Mouse (Mus musculus): ENCODE data around the gene Ppm1n. TPM values are rescaled to one million over a fixed set of nuclear protein-coding genes. Genes with fewer than 3 reads are reported as not detected.

The Ppm1n gene
- total and polyA plus RNA-seq, 2 experiments from 2014 or later, result 1.1 to 2.3 TPM

- no peak for TF ChIP-seq CTCF (IDR thresholded peaks at IDR 0.05; ENCODE audit: low read depth)
- Histone ChIP-seq H3K9ac (no peak overlapping the region), H3K4me2 (ENCODE audit: low read depth) (no peak overlapping the region), H3K4me3 (ENCODE audit: low read depth, low read length) (no peak overlapping the region), H3K27me3 (ENCODE audit: insufficient read depth, low read length) (no peaks in the 10 kb centered on the region), H3K4me1 (ENCODE audit: insufficient read depth) (peaks cover 12% of the 10 kb centered on the region), H3K36me3 (ENCODE audit: insufficient read depth) (no peaks in the 10 kb centered on the region), H3K27ac (ENCODE audit: low read depth, low read length) (no peak overlapping the region), H3K9me3 (ENCODE audit: low read length) (no peaks in the 10 kb centered on the region)
- DNase-seq (no peak), ATAC-seq (no peak)
- WGBS, result 95% methylated on average over 5 of the region's 5 CpGs
Observed at GRCm38 (mm10) chr7:19230899-19231298, 49.0 kb downstream of the Ppm1n start.

GRCm38 (mm10) chr7:19230041-19230580 lies 49.8 kb downstream of the Ppm1n start:
- WGBS, result 100% methylated on average over 2 of the region's 2 CpGs

GRCm38 (mm10) chr7:19229404-19229803 lies 50.5 kb downstream of the Ppm1n start:
- ATAC-seq (no peak), DNase-seq (no peak)
- Histone ChIP-seq H3K4me3 (ENCODE audit: low read depth, low read length) (peak overlapping the region; percentile 68), H3K4me2 (ENCODE audit: low read depth) (peak overlapping the region; percentile 89), H3K36me3 (ENCODE audit: insufficient read depth) (no peaks in the 10 kb centered on the region), H3K4me1 (ENCODE audit: insufficient read depth) (peaks cover 12% of the 10 kb centered on the region), H3K27ac (ENCODE audit: low read depth, low read length) (no peak overlapping the region), H3K27me3 (ENCODE audit: insufficient read depth, low read length) (no peaks in the 10 kb centered on the region), H3K9me3 (ENCODE audit: low read length) (no peaks in the 10 kb centered on the region), H3K9ac (peak overlapping the region; percentile 61)
- 40% methylated on average over 5 of the region's 5 CpGs for WGBS
- no peak for TF ChIP-seq CTCF (IDR thresholded peaks at IDR 0.05; ENCODE audit: low read depth)

More at GRCm38 (mm10) chr7:19230041-19230580, 49.8 kb downstream of the Ppm1n start:
- TF ChIP-seq CTCF (IDR thresholded peaks at IDR 0.05; ENCODE audit: low read depth), result no peak
- H3K4me1 ChIP-seq (ENCODE audit: insufficient read depth), result peaks cover 12% of the 10 kb centered on the region
- ATAC-seq, result no peak
- no peaks in the 10 kb centered on the region for H3K36me3 ChIP-seq (ENCODE audit: insufficient read depth)
- no peak overlapping the region; the same call in 1 of the 2 replicates for H3K9ac ChIP-seq
- no peaks in the 10 kb centered on the region for H3K27me3 ChIP-seq (ENCODE audit: insufficient read depth, low read length)
- H3K4me3 ChIP-seq (ENCODE audit: low read depth, low read length), result no peak overlapping the region
- no peak for DNase-seq
- H3K9me3 ChIP-seq (ENCODE audit: low read length), result no peaks in the 10 kb centered on the region
- H3K27ac ChIP-seq (ENCODE audit: low read depth, low read length), result no peak overlapping the region
- H3K4me2 ChIP-seq (ENCODE audit: low read depth), result no peak overlapping the region

- ATAC-seq, result no peak
- WGBS, result under 1% methylated on average over 14 of the region's 14 CpGs
- no peaks in the 10 kb centered on the region for H3K9me3 ChIP-seq (ENCODE audit: low read length)
Observed at GRCm38 (mm10) chr7:19228793-19229148, 51.1 kb downstream of the Ppm1n start.

GRCm38 (mm10) chr7:19227883-19228792 lies 51.7 kb downstream of the Ppm1n start, which contains the start of gene Opa3:
Opa3 (plus strand) TSS chr7:19228334.
- peak; percentile 80 for TF ChIP-seq CTCF (IDR thresholded peaks at IDR 0.05; ENCODE audit: low read depth)
- Histone ChIP-seq H3K4me1 (ENCODE audit: insufficient read depth) (peaks cover 12% of the 10 kb centered on the region), H3K9ac (peak within 1 kb of the TSS; percentile 76), H3K27ac (ENCODE audit: low read depth, low read length) (peak within 1 kb of the TSS; percentile 99), H3K4me2 (ENCODE audit: low read depth) (peak within 1 kb of the TSS; percentile 89), H3K36me3 (ENCODE audit: insufficient read depth) (no peaks in the 10 kb centered on the region), H3K9me3 (ENCODE audit: low read length) (no peaks in the 10 kb centered on the region), H3K4me3 (ENCODE audit: low read depth, low read length) (peak within 1 kb of the TSS; percentile 68), H3K27me3 (ENCODE audit: insufficient read depth, low read length) (no peaks in the 10 kb centered on the region)
- DNase-seq, result peak; percentile 100
- ATAC-seq, result peak; percentile 94
- WGBS, result 1% methylated on average over 80 of the region's 91 CpGs

More at GRCm38 (mm10) chr7:19228793-19229148, 51.1 kb downstream of the Ppm1n start:
- Histone ChIP-seq H3K27me3 (ENCODE audit: insufficient read depth, low read length) (no peaks in the 10 kb centered on the region), H3K4me3 (ENCODE audit: low read depth, low read length) (peak overlapping the region; percentile 68), H3K4me1 (ENCODE audit: insufficient read depth) (peaks cover 12% of the 10 kb centered on the region), H3K9ac (peak overlapping the region; percentile 61), H3K27ac (ENCODE audit: low read depth, low read length) (peak overlapping the region; percentile 57), H3K36me3 (ENCODE audit: insufficient read depth) (no peaks in the 10 kb centered on the region), H3K4me2 (ENCODE audit: low read depth) (peak overlapping the region; percentile 89)
- DNase-seq, result no peak
- no peak for TF ChIP-seq CTCF (IDR thresholded peaks at IDR 0.05; ENCODE audit: low read depth)

GRCm38 (mm10) chr7:19226817-19227797 lies 52.8 kb downstream of the Ppm1n start:
- Histone ChIP-seq H3K9me3 (ENCODE audit: low read length) (no peaks in the 10 kb centered on the region), H3K36me3 (ENCODE audit: insufficient read depth) (no peaks in the 10 kb centered on the region), H3K4me3 (ENCODE audit: low read depth, low read length) (peak overlapping the region; percentile 68), H3K4me2 (ENCODE audit: low read depth) (peak overlapping the region; percentile 60), H3K4me1 (ENCODE audit: insufficient read depth) (peaks cover 12% of the 10 kb centered on the region), H3K27me3 (ENCODE audit: insufficient read depth, low read length) (no peaks in the 10 kb centered on the region), H3K27ac (ENCODE audit: low read depth, low read length) (peak overlapping the region; percentile 99), H3K9ac (peak overlapping the region; percentile 76)
- 22% methylated on average over 20 of the region's 20 CpGs for WGBS
- TF ChIP-seq CTCF (IDR thresholded peaks at IDR 0.05; ENCODE audit: low read depth), result no peak
- peak; percentile 1; the same call in 1 of the 2 replicates for ATAC-seq
- DNase-seq, result peak; percentile 75

Other genes starting within 250 kb of the Ppm1n start
- 0.19 and 0.23 TPM in 2 replicates for gene Rsph6a, start 225.4 kb downstream of the Ppm1n start, total RNA-seq (2014; rRNA removed)
- 0.09 and 0.23 TPM in 2 replicates for gene Rsph6a, start 225.4 kb downstream of the Ppm1n start, polyA plus RNA-seq (2015; fragmentation: Nextera tagmentation; extraction: Ambion mirVana)
- gene Dmwd, start 203.8 kb downstream of the Ppm1n start, total RNA-seq (2014; rRNA removed), result 96.5 and 122 TPM in 2 replicates
- 43.6 and 43.8 TPM in 2 replicates for gene Dmwd, start 203.8 kb downstream of the Ppm1n start, polyA plus RNA-seq (2015; fragmentation: Nextera tagmentation; extraction: Ambion mirVana)
- 16.2 and 20.8 TPM in 2 replicates for gene Dmpk, start 196.2 kb downstream of the Ppm1n start, total RNA-seq (2014; rRNA removed)
- gene Dmpk, start 196.2 kb downstream of the Ppm1n start, polyA plus RNA-seq (2015; fragmentation: Nextera tagmentation; extraction: Ambion mirVana), result 2.2 and 3.0 TPM in 2 replicates
- 3.0 and 4.1 TPM in 2 replicates for gene Six5, start 185.5 kb downstream of the Ppm1n start, total RNA-seq (2014; rRNA removed)
- 0.97 and 1.0 TPM in 2 replicates for gene Six5, start 185.5 kb downstream of the Ppm1n start, polyA plus RNA-seq (2015; fragmentation: Nextera tagmentation; extraction: Ambion mirVana)
- 5.3 and 8.9 TPM in 2 replicates for gene Gm4969, start 161.7 kb downstream of the Ppm1n start, total RNA-seq (2014; rRNA removed)
- gene Gm4969, start 161.7 kb downstream of the Ppm1n start, polyA plus RNA-seq (2015; fragmentation: Nextera tagmentation; extraction: Ambion mirVana), result 8.3 and 10.6 TPM in 2 replicates
- gene Fbxo46, start 160.2 kb downstream of the Ppm1n start, total RNA-seq (2014; rRNA removed), result 19.8 and 22.8 TPM in 2 replicates
- 8.4 and 11.9 TPM in 2 replicates for gene Fbxo46, start 160.2 kb downstream of the Ppm1n start, polyA plus RNA-seq (2015; fragmentation: Nextera tagmentation; extraction: Ambion mirVana)
- 12.3 and 14.4 TPM in 2 replicates for gene Qpctl, start 130.8 kb downstream of the Ppm1n start, total RNA-seq (2014; rRNA removed)
- 19.8 and 23.3 TPM in 2 replicates for gene Qpctl, start 130.8 kb downstream of the Ppm1n start, polyA plus RNA-seq (2015; fragmentation: Nextera tagmentation; extraction: Ambion mirVana)
- gene Snrpd2, start 130.3 kb downstream of the Ppm1n start, total RNA-seq (2014; rRNA removed), result 50.0 and 88.1 TPM in 2 replicates
- gene Snrpd2, start 130.3 kb downstream of the Ppm1n start, polyA plus RNA-seq (2015; fragmentation: Nextera tagmentation; extraction: Ambion mirVana), result 124 and 172 TPM in 2 replicates
- gene Gipr, start 113.9 kb downstream of the Ppm1n start, total RNA-seq (2014; rRNA removed), result 16.9 and 20.2 TPM in 2 replicates
- 5.3 and 8.0 TPM in 2 replicates for gene Gipr, start 113.9 kb downstream of the Ppm1n start, polyA plus RNA-seq (2015; fragmentation: Nextera tagmentation; extraction: Ambion mirVana)
- gene Eml2, start 103.6 kb downstream of the Ppm1n start, total RNA-seq (2014; rRNA removed), result 63.6 and 64.8 TPM in 2 replicates
- 7.9 and 9.9 TPM in 2 replicates for gene Eml2, start 103.6 kb downstream of the Ppm1n start, polyA plus RNA-seq (2015; fragmentation: Nextera tagmentation; extraction: Ambion mirVana)
- 2.2 and 2.5 TPM in 2 replicates for gene Gpr4, start 67.5 kb downstream of the Ppm1n start, total RNA-seq (2014; rRNA removed)
- gene Gpr4, start 67.5 kb downstream of the Ppm1n start, polyA plus RNA-seq (2015; fragmentation: Nextera tagmentation; extraction: Ambion mirVana), result 5.9 and 6.0 TPM in 2 replicates
- gene Opa3, start 51.7 kb downstream of the Ppm1n start, total RNA-seq (2014; rRNA removed), result 32.2 and 34.4 TPM in 2 replicates
- 35.1 and 35.8 TPM in 2 replicates for gene Opa3, start 51.7 kb downstream of the Ppm1n start, polyA plus RNA-seq (2015; fragmentation: Nextera tagmentation; extraction: Ambion mirVana)
- gene Vasp, start 8.2 kb downstream of the Ppm1n start, total RNA-seq (2014; rRNA removed), result 40.6 and 45.9 TPM in 2 replicates
- 30.0 and 30.6 TPM in 2 replicates for gene Vasp, start 8.2 kb downstream of the Ppm1n start, polyA plus RNA-seq (2015; fragmentation: Nextera tagmentation; extraction: Ambion mirVana)
- gene Rtn2, start 2.6 kb upstream of the Ppm1n start, total RNA-seq (2014; rRNA removed), result 154 and 163 TPM in 2 replicates
- 126 and 136 TPM in 2 replicates for gene Rtn2, start 2.6 kb upstream of the Ppm1n start, polyA plus RNA-seq (2015; fragmentation: Nextera tagmentation; extraction: Ambion mirVana)
- gene Fosb, start 30.0 kb upstream of the Ppm1n start, total RNA-seq (2014; rRNA removed), result 1.6 and 5.1 TPM in 2 replicates
- gene Fosb, start 30.0 kb upstream of the Ppm1n start, polyA plus RNA-seq (2015; fragmentation: Nextera tagmentation; extraction: Ambion mirVana), result 0.28 and 0.36 TPM in 2 replicates
- 56.6 and 73.6 TPM in 2 replicates for gene Ercc1, start 64.7 kb upstream of the Ppm1n start, total RNA-seq (2014; rRNA removed)
- gene Ercc1, start 64.7 kb upstream of the Ppm1n start, polyA plus RNA-seq (2015; fragmentation: Nextera tagmentation; extraction: Ambion mirVana), result 80.5 and 81.0 TPM in 2 replicates
- 12.1 and 15.5 TPM in 2 replicates for gene Cd3eap, start 79.4 kb upstream of the Ppm1n start, total RNA-seq (2014; rRNA removed)
- 19.4 and 21.6 TPM in 2 replicates for gene Cd3eap, start 79.4 kb upstream of the Ppm1n start, polyA plus RNA-seq (2015; fragmentation: Nextera tagmentation; extraction: Ambion mirVana)
- gene Ppp1r13l, start 79.7 kb upstream of the Ppm1n start, total RNA-seq (2014; rRNA removed), result 0.76 and 1.2 TPM in 2 replicates
- 2.0 and 2.1 TPM in 2 replicates for gene Ppp1r13l, start 79.7 kb upstream of the Ppm1n start, polyA plus RNA-seq (2015; fragmentation: Nextera tagmentation; extraction: Ambion mirVana)
- 47.7 and 58.2 TPM in 2 replicates for gene Ercc2, start 101.9 kb upstream of the Ppm1n start, total RNA-seq (2014; rRNA removed)
- gene Ercc2, start 101.9 kb upstream of the Ppm1n start, polyA plus RNA-seq (2015; fragmentation: Nextera tagmentation; extraction: Ambion mirVana), result 17.9 and 21.8 TPM in 2 replicates
- 2.2 and 3.0 TPM in 2 replicates for gene Klc3, start 124.0 kb upstream of the Ppm1n start, total RNA-seq (2014; rRNA removed)
- 2.1 and 2.9 TPM in 2 replicates for gene Klc3, start 124.0 kb upstream of the Ppm1n start, polyA plus RNA-seq (2015; fragmentation: Nextera tagmentation; extraction: Ambion mirVana)
- 0.48 and 4.2 TPM in 2 replicates for gene Ckm, start 124.7 kb upstream of the Ppm1n start, total RNA-seq (2014; rRNA removed)
- gene Ckm, start 124.7 kb upstream of the Ppm1n start, polyA plus RNA-seq (2015; fragmentation: Nextera tagmentation; extraction: Ambion mirVana), result not detected in 2 replicates
- 46.7 and 47.1 TPM in 2 replicates for gene Mark4, start 178.8 kb upstream of the Ppm1n start, total RNA-seq (2014; rRNA removed)
- gene Mark4, start 178.8 kb upstream of the Ppm1n start, polyA plus RNA-seq (2015; fragmentation: Nextera tagmentation; extraction: Ambion mirVana), result 16.1 and 21.0 TPM in 2 replicates
- 0.14 and 0.23 TPM in 2 replicates for gene Exoc3l2, start 183.3 kb upstream of the Ppm1n start, total RNA-seq (2014; rRNA removed)
- 0.36 and 0.38 TPM in 2 replicates for gene Exoc3l2, start 183.3 kb upstream of the Ppm1n start, polyA plus RNA-seq (2015; fragmentation: Nextera tagmentation; extraction: Ambion mirVana)
- 17.3 and 17.8 TPM in 2 replicates for gene Bloc1s3, start 228.3 kb upstream of the Ppm1n start, total RNA-seq (2014; rRNA removed)
- gene Bloc1s3, start 228.3 kb upstream of the Ppm1n start, polyA plus RNA-seq (2015; fragmentation: Nextera tagmentation; extraction: Ambion mirVana), result 4.5 and 5.1 TPM in 2 replicates
- 28.5 and 28.8 TPM in 2 replicates for gene Trappc6a, start 228.3 kb upstream of the Ppm1n start, total RNA-seq (2014; rRNA removed)
- 38.7 and 38.8 TPM in 2 replicates for gene Trappc6a, start 228.3 kb upstream of the Ppm1n start, polyA plus RNA-seq (2015; fragmentation: Nextera tagmentation; extraction: Ambion mirVana)
- gene Nkpd1, start 237.8 kb upstream of the Ppm1n start, total RNA-seq (2014; rRNA removed), result 2.0 and 3.4 TPM in 2 replicates
- gene Nkpd1, start 237.8 kb upstream of the Ppm1n start, polyA plus RNA-seq (2015; fragmentation: Nextera tagmentation; extraction: Ambion mirVana), result 1.1 and 2.3 TPM in 2 replicates